Mouse (Mus musculus) gastrocnemius, adult 18-20 months (tissue): ENCODE measurements around the gene Ptprh. TPM values are rescaled to one million over a fixed set of nuclear protein-coding genes. Genes with fewer than 3 reads are reported as not detected.
"Not testable (repeated sequence)": the region's sequence is repeated elsewhere in the genome, so short reads cannot be mapped to it uniquely, and the experiment has no call there.

Experiments used
- DNase-seq: peaks from one replicate; pipeline ENCODE4 v3.0.0; 2021; ENCODE audit warnings: low spot score
- total RNA-seq, 2 experiments: library from RNA; stranded (reverse); gene quantifications; 2 replicates each; pipeline ENCODE4 v1.2.3; 2021

Gene Ptprh
- total RNA-seq, 2 experiments from 2014 or later = not detected

- no peak for DNase-seq
These were observed 4.2 kb upstream of the Ptprh start for GRCm38 (mm10) chr7:4608002-4608401.

GRCm38 (mm10) chr7:4602969-4603368 lies 872 bp downstream of the Ptprh start:
- no peak for DNase-seq

GRCm38 (mm10) chr7:4597046-4597445 lies 6.8 kb downstream of the Ptprh start:
- not testable (repeated sequence) for DNase-seq

- not testable (repeated sequence) for DNase-seq
These were observed 22.4 kb downstream of the Ptprh start for GRCm38 (mm10) chr7:4581481-4581880.

- not testable (repeated sequence) for DNase-seq
These were observed 31.5 kb downstream of the Ptprh start for GRCm38 (mm10) chr7:4572361-4572760.

GRCm38 (mm10) chr7:4562660-4563059 lies 41.2 kb downstream of the Ptprh start:
- DNase-seq = no peak

- no peak for DNase-seq
These were observed 46.7 kb downstream of the Ptprh start for GRCm38 (mm10) chr7:4557167-4557560.

GRCm38 (mm10) chr7:4556256-4557166 lies 47.3 kb downstream of the Ptprh start:
- DNase-seq = peak; percentile 74

- no peak for DNase-seq
These were observed 56.6 kb downstream of the Ptprh start, which contains the start of gene Syt5 for GRCm38 (mm10) chr7:4547221-4547641. Gene Syt5, minus strand, starts transcription at chr7:4547541.

- no peak for DNase-seq
These were observed 57.2 kb downstream of the Ptprh start for GRCm38 (mm10) chr7:4546591-4547131.

- DNase-seq = no peak
These were observed 57.8 kb downstream of the Ptprh start for GRCm38 (mm10) chr7:4546050-4546449.

GRCm38 (mm10) chr7:4542013-4542412 lies 61.8 kb downstream of the Ptprh start:
- DNase-seq = no peak

GRCm38 (mm10) chr7:4541344-4541743 lies 62.5 kb downstream of the Ptprh start:
- no peak for DNase-seq

GRCm38 (mm10) chr7:4539019-4539418 lies 64.8 kb downstream of the Ptprh start:
- DNase-seq = no peak

- DNase-seq = no peak
These were observed 66.7 kb downstream of the Ptprh start for GRCm38 (mm10) chr7:4537181-4537580.

- no peak for DNase-seq
These were observed 67.5 kb downstream of the Ptprh start for GRCm38 (mm10) chr7:4536369-4536768.

- DNase-seq = peak; percentile 56
These were observed 71.7 kb downstream of the Ptprh start, which contains the start of gene Dnaaf3 for GRCm38 (mm10) chr7:4532005-4532729. Gene Dnaaf3, minus strand, starts transcription at chr7:4532453.

- DNase-seq = not testable (repeated sequence)
These were observed 73.7 kb downstream of the Ptprh start for GRCm38 (mm10) chr7:4530166-4530565.

- DNase-seq = no peak
These were observed 76.5 kb downstream of the Ptprh start for GRCm38 (mm10) chr7:4527302-4527689.

GRCm38 (mm10) chr7:4526341-4527301 lies 77.2 kb downstream of the Ptprh start:
- DNase-seq = peak; percentile 64
